Mouse (Mus musculus) ES-CJ7 (cell line): ENCODE measurements around the gene Col4a1.

Experiments
- DNase-seq: peaks from one replicate; pipeline ENCODE4 v3.0.0; 2011; ENCODE audit warnings: low read depth, low spot score

Col4a1 gene

GRCm38 (mm10) chr8:11234151-11234878 lies 78.3 kb downstream of the Col4a1 start:
- DNase-seq: no peak

GRCm38 (mm10) chr8:11233009-11233408 lies 79.6 kb downstream of the Col4a1 start:
- DNase-seq: no peak

GRCm38 (mm10) chr8:11230277-11230676 lies 82.3 kb downstream of the Col4a1 start:
- no peak for DNase-seq

- peak; percentile 56 for DNase-seq
Observed at GRCm38 (mm10) chr8:11227421-11227820, 85.2 kb downstream of the Col4a1 start.

- DNase-seq: no peak
Observed at GRCm38 (mm10) chr8:11225577-11226434, 86.8 kb downstream of the Col4a1 start.

- DNase-seq: no peak
Observed at GRCm38 (mm10) chr8:11224178-11224577, 88.4 kb downstream of the Col4a1 start.

- no peak for DNase-seq
Observed at GRCm38 (mm10) chr8:11221353-11221752, 91.3 kb downstream of the Col4a1 start.

GRCm38 (mm10) chr8:11219282-11219681 lies 93.3 kb downstream of the Col4a1 start:
- DNase-seq: no peak

GRCm38 (mm10) chr8:11215231-11215630 lies 97.4 kb downstream of the Col4a1 start:
- DNase-seq: peak; percentile 90

GRCm38 (mm10) chr8:11206509-11206908 lies 106.1 kb downstream of the Col4a1 start:
- DNase-seq: no peak

- no peak for DNase-seq
Observed at GRCm38 (mm10) chr8:11205532-11205931, 107.1 kb downstream of the Col4a1 start.

GRCm38 (mm10) chr8:11203260-11204110 lies 109.1 kb downstream of the Col4a1 start:
- no peak for DNase-seq

GRCm38 (mm10) chr8:11198650-11199049 lies 114.0 kb downstream of the Col4a1 start:
- DNase-seq: no peak

- DNase-seq: no peak
Observed at GRCm38 (mm10) chr8:11197988-11198387, 114.6 kb downstream of the Col4a1 start.

GRCm38 (mm10) chr8:11197261-11197660 lies 115.4 kb downstream of the Col4a1 start:
- no peak for DNase-seq

GRCm38 (mm10) chr8:11192719-11193324 lies 119.8 kb downstream of the Col4a1 start:
- DNase-seq: no peak

GRCm38 (mm10) chr8:11187581-11188271 lies 124.9 kb downstream of the Col4a1 start:
- DNase-seq: peak; percentile 83

- DNase-seq: no peak
Observed at GRCm38 (mm10) chr8:11186456-11186855, 126.2 kb downstream of the Col4a1 start.

GRCm38 (mm10) chr8:11185672-11186071 lies 127.0 kb downstream of the Col4a1 start:
- no peak for DNase-seq

GRCm38 (mm10) chr8:11183611-11184031 lies 129.0 kb downstream of the Col4a1 start:
- DNase-seq: no peak

- no peak for DNase-seq
Observed at GRCm38 (mm10) chr8:11182606-11183005, 130.0 kb downstream of the Col4a1 start.
